Mouse (Mus musculus) lung, embryonic 15.5 days (tissue): ENCODE measurements around the gene Gnaq. TPM values are rescaled to one million over a fixed set of nuclear protein-coding genes. Genes with fewer than 3 reads are reported as not detected.

ENCODE experiments used
- ATAC-seq: fragments of 200-750 bp; cut with Nextera tagmentation; 2 replicates; pipeline ENCODE4 v1.8.0; 2017; ENCODE audit warnings: moderate number of reproducible peaks, borderline replicate concordance; ENCODE audit not compliant: low FRiP score, low TSS enrichment; ENCODE audit errors: extremely low read depth
- H3K27ac ChIP-seq: fragments of 300-500 bp; sonication (generic); 2 replicates; pipeline ENCODE4 v1.5.1; 2015; ENCODE audit warnings: moderate library complexity, mild to moderate bottlenecking, inconsistent platforms
- H3K27me3 ChIP-seq: fragments of 300-500 bp; sonication (generic); 2 replicates; pipeline ENCODE4 v1.6.1; 2015; ENCODE audit warnings: inconsistent platforms
- H3K36me3 ChIP-seq: fragments of 300-500 bp; sonication (generic); 2 replicates; pipeline ENCODE4 v1.6.1; 2015; ENCODE audit warnings: inconsistent platforms
- H3K4me1 ChIP-seq: fragments of 300-500 bp; sonication (generic); 2 replicates; pipeline ENCODE4 v1.6.1; 2015; ENCODE audit warnings: inconsistent platforms
- H3K4me2 ChIP-seq: fragments of 300-500 bp; sonication (generic); 2 replicates; pipeline ENCODE4 v1.6.1; 2015; ENCODE audit warnings: inconsistent platforms, mild to moderate bottlenecking, moderate library complexity
- H3K4me3 ChIP-seq: fragments of 300-500 bp; sonication (generic); 2 replicates; pipeline ENCODE4 v1.5.1; 2015; ENCODE audit warnings: mild to moderate bottlenecking, inconsistent platforms
- H3K9ac ChIP-seq: fragments of 300-500 bp; sonication (generic); 2 replicates; pipeline ENCODE4 v1.6.1; 2015; ENCODE audit warnings: inconsistent platforms
- H3K9me3 ChIP-seq: fragments of 300-500 bp; sonication (generic); 2 replicates; pipeline ENCODE4 v1.6.1; 2016; ENCODE audit warnings: inconsistent platforms
- WGBS: fragments of 180-500 bp; shearing (Covaris S2); methylation state at CpG from one replicate; pipeline ENCODE4 v1.1.7; 2015; 5-methylcytosine and 5-hydroxymethylcytosine counted together
- polyA plus RNA-seq: library from polyadenylated mRNA; unstranded; fragments of >200 nt; fragmentation: Nextera tagmentation; extraction: Ambion mirVana; gene quantifications from 2 replicates; pipeline ENCODE4 v1.2.1, GENCODE M21; 2015

The Gnaq gene
- polyA plus RNA-seq, 1 experiment from 2014 or later, result 34.3 TPM

GRCm38 (mm10) chr19:16176426-16176825, 43.8 kb downstream of the Gnaq start:
- peak overlapping the region; percentile 81 for H3K27ac ChIP-seq
- no peak for ATAC-seq
- H3K36me3 ChIP-seq, result no peaks in the 10 kb centered on the region
- WGBS, result 25% methylated on average over 5 of the region's 5 CpGs
- H3K4me1 ChIP-seq, result peaks cover 53% of the 10 kb centered on the region
- H3K4me2 ChIP-seq, result peak overlapping the region; percentile 37
- H3K4me3 ChIP-seq, result no peak overlapping the region
- H3K9me3 ChIP-seq, result no peaks in the 10 kb centered on the region
- no peak overlapping the region for H3K9ac ChIP-seq
- H3K27me3 ChIP-seq, result no peaks in the 10 kb centered on the region

DNA sequence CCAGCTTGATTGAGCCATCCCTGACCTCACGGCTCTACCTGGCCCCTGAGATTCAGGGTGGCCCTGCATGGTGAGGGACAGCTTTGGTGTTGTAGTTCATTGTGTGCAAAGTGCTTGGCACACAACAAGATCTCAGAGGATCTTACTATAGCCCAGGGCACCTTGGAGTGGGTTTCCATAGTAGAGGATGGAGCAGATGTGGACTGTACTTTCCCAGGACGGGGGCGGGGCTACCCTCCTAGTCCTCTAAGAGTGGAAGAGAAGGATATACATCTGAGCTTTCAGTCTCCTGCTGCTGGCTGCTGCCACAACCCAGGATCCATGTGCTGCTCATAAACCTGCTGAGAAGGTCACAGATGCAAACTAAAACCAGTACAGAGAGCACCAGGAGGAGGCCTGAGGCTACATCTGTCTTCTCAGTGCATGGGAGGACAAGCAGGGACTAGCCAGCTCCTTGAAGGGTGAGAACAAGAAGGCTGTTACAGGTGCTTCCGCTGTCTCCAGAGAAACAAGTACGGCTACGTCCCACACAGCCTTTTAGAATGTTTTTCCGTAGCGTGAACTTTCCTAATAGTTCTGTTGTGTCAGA, 44.6 kb downstream of the Gnaq start:
- H3K27ac ChIP-seq, result peak overlapping the region; percentile 81
- ATAC-seq, result no peak
- peaks cover 61% of the 10 kb centered on the region for H3K4me1 ChIP-seq
- H3K4me2 ChIP-seq, result peak overlapping the region; percentile 37; the same call in 1 of the 2 replicates
- 73% methylated on average over 8 of the region's 8 CpGs for WGBS
- H3K9me3 ChIP-seq, result no peaks in the 10 kb centered on the region
- H3K9ac ChIP-seq, result no peak overlapping the region
- no peak overlapping the region for H3K4me3 ChIP-seq
- H3K27me3 ChIP-seq, result no peaks in the 10 kb centered on the region
- no peaks in the 10 kb centered on the region for H3K36me3 ChIP-seq

DNA sequence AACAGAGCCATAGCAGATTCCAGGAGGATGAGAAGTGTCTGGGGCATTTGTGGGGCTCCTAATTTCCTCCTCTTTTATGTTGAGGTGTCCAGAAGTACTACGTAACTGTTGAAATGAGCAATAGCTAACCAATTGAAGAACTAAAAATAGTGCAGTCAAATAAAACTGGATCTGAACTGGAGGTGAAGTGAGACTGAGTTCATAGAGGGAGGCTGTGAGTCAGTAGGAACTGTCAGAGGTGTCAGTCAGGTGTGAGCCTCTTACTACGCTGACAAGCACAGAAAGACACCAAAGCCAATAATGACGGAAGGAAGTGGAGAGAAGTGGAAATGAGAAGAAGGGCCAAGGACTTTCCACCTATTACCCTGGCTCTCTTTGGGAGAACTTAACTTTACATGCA, 48.6 kb downstream of the Gnaq start:
- peaks cover 45% of the 10 kb centered on the region for H3K4me1 ChIP-seq

DNA sequence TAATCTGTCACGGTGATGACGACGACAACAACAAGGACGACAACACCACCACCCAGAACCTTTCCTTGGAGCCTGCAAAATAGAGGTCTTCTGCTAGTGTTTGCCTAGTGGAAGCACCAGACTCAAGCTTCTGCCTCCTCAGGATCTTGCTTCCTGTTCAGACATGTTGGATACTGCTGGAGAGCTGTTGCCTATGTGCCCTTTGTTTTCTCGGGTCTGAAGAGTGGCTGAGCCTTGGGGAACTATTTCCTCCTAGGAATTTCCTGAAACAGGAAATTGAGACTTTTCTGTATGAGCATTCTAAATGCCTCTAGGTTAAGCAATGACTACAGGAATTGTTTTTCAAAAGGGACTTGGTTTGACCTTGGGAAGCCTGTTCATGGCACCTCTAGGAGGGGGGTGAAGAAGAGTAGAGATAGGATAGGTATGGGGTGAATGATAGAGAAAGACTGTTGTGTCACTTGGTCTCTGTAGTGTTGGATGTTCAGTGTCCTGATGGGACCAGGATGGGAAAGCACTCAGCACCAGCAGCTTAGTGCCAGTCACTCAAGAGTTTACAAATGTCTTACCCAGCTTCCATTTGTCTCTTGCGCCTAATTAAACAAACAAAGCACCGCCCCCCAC, 49.3 kb downstream of the Gnaq start:
- 0 out of 2 replicates have a peak, but pooled peaks have one; percentile 46 for ATAC-seq
- Histone ChIP-seq H3K27ac (peak overlapping the region; percentile 58), H3K27me3 (no peaks in the 10 kb centered on the region), H3K9ac (no peak overlapping the region), H3K4me1 (peaks cover 41% of the 10 kb centered on the region), H3K9me3 (no peaks in the 10 kb centered on the region), H3K36me3 (no peaks in the 10 kb centered on the region), H3K4me3 (no peak overlapping the region), H3K4me2 (no peak overlapping the region)
- WGBS, result 65% methylated on average over 7 of the region's 7 CpGs

More for the DNA sequence above, 48.6 kb downstream of the Gnaq start:
- no peaks in the 10 kb centered on the region for H3K27me3 ChIP-seq
- H3K9me3 ChIP-seq, result no peaks in the 10 kb centered on the region
- no peak overlapping the region for H3K4me2 ChIP-seq
- no peak overlapping the region for H3K4me3 ChIP-seq
- 45% methylated on average over 3 of the region's 3 CpGs for WGBS
- no peaks in the 10 kb centered on the region for H3K36me3 ChIP-seq
- H3K27ac ChIP-seq, result peak overlapping the region; percentile 58
- H3K9ac ChIP-seq, result no peak overlapping the region
- ATAC-seq, result no peak

GRCm38 (mm10) chr19:16183592-16184365, 51.1 kb downstream of the Gnaq start:
- no peak for ATAC-seq
- WGBS, result 77% methylated on average over 10 of the region's 10 CpGs
- H3K4me1 ChIP-seq, result peaks cover 35% of the 10 kb centered on the region

DNA sequence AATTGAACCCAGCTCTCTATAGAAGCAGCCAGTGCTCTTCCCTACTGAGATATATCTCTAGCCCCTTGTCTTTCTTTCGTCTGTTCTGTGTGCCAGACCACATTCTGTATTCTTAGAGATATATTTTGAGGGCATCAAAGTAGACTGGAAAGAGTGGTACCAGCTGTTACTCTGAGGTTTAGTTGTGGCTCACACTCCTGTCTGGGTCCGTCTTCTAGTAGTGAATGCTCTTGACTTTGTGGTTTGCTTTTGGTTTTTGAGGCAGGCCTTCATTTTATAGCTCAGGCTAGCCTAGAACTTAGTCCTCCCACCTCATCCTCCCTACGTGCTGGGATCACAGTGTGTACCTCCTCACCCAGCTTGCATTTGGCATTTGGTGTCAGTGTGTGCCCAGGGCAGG, 54.4 kb downstream of the Gnaq start:
- no peak for ATAC-seq
- Histone ChIP-seq H3K4me3 (no peak overlapping the region), H3K36me3 (no peaks in the 10 kb centered on the region), H3K4me1 (peaks cover 24% of the 10 kb centered on the region), H3K4me2 (no peak overlapping the region), H3K9me3 (no peaks in the 10 kb centered on the region), H3K27me3 (no peaks in the 10 kb centered on the region), H3K9ac (no peak overlapping the region), H3K27ac (no peak overlapping the region)
- 59% methylated on average over 3 of the region's 3 CpGs for WGBS

More at GRCm38 (mm10) chr19:16183592-16184365, 51.1 kb downstream of the Gnaq start:
- Histone ChIP-seq H3K27ac (no peak overlapping the region), H3K9me3 (no peaks in the 10 kb centered on the region), H3K4me2 (no peak overlapping the region), H3K27me3 (no peaks in the 10 kb centered on the region), H3K9ac (no peak overlapping the region), H3K36me3 (no peaks in the 10 kb centered on the region), H3K4me3 (no peak overlapping the region)

GRCm38 (mm10) chr19:16187952-16188351, 55.3 kb downstream of the Gnaq start:
- no peaks in the 10 kb centered on the region for H3K27me3 ChIP-seq
- H3K9ac ChIP-seq, result no peak overlapping the region
- H3K4me1 ChIP-seq, result peaks cover 19% of the 10 kb centered on the region
- WGBS, result 44% methylated on average over 2 of the region's 2 CpGs
- no peaks in the 10 kb centered on the region for H3K36me3 ChIP-seq
- H3K4me3 ChIP-seq, result no peak overlapping the region
- H3K9me3 ChIP-seq, result no peaks in the 10 kb centered on the region
- no peak overlapping the region for H3K27ac ChIP-seq
- ATAC-seq, result no peak
- H3K4me2 ChIP-seq, result no peak overlapping the region

DNA sequence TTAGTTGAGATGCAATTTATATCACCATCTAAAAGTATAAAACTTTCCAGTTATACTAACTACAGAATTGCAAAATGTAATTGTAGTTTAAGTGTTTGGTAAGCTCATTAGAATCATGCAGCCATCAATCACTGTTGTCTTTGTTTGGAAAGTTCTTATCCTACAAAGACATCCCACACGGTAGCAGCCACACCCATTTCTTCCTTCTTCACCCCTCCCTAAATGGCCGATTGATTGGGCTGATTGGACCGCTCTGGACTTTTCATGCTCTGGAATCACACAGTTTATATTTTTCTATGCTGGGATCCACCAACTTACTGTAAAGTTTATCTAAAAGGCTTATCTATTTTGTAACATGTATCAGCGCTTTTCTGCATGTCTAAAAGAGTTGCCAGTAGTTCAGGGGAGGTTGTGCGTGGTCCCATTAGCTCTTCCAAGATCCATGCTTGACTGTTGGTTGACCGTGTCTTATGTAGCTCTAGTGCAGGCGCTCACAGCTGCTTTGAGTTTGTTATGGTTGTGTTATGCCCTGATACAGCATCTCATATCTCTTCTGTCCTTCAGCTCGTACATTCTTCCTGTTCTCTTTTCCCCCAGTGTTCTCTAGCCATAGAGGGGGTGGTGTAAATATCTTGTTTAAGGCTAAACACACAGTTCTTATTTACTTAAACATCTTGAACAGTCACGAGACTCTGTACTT, 56.6 kb downstream of the Gnaq start:
- WGBS, result 56% methylated on average over 9 of the region's 9 CpGs
- H3K4me2 ChIP-seq, result no peak overlapping the region
- H3K4me3 ChIP-seq, result no peak overlapping the region
- H3K27ac ChIP-seq, result no peak overlapping the region
- no peaks in the 10 kb centered on the region for H3K9me3 ChIP-seq
- no peaks in the 10 kb centered on the region for H3K27me3 ChIP-seq
- peaks cover 19% of the 10 kb centered on the region for H3K4me1 ChIP-seq
- H3K36me3 ChIP-seq, result no peaks in the 10 kb centered on the region
- no peak overlapping the region for H3K9ac ChIP-seq
- ATAC-seq, result no peak

GRCm38 (mm10) chr19:16198162-16198561, 65.5 kb downstream of the Gnaq start:
- Histone ChIP-seq H3K27me3 (no peaks in the 10 kb centered on the region), H3K36me3 (no peaks in the 10 kb centered on the region), H3K4me1 (peaks cover 13% of the 10 kb centered on the region; the same call in 1 of the 2 replicates), H3K9me3 (no peaks in the 10 kb centered on the region), H3K27ac (no peak overlapping the region), H3K4me3 (no peak overlapping the region), H3K4me2 (no peak overlapping the region), H3K9ac (no peak overlapping the region)
- 72% methylated on average over 3 of the region's 3 CpGs for WGBS
- ATAC-seq, result peak; percentile 64; the same call in 1 of the 2 replicates

- Histone ChIP-seq H3K9ac (no peak overlapping the region), H3K36me3 (no peaks in the 10 kb centered on the region), H3K9me3 (no peaks in the 10 kb centered on the region), H3K4me1 (peaks cover 27% of the 10 kb centered on the region), H3K27me3 (no peaks in the 10 kb centered on the region), H3K4me3 (no peak overlapping the region), H3K4me2 (no peak overlapping the region), H3K27ac (no peak overlapping the region)
- no peak for ATAC-seq
- WGBS, result 77% methylated on average over 2 of the region's 2 CpGs
Measured at GRCm38 (mm10) chr19:16201356-16201755, 68.7 kb downstream of the Gnaq start.

DNA sequence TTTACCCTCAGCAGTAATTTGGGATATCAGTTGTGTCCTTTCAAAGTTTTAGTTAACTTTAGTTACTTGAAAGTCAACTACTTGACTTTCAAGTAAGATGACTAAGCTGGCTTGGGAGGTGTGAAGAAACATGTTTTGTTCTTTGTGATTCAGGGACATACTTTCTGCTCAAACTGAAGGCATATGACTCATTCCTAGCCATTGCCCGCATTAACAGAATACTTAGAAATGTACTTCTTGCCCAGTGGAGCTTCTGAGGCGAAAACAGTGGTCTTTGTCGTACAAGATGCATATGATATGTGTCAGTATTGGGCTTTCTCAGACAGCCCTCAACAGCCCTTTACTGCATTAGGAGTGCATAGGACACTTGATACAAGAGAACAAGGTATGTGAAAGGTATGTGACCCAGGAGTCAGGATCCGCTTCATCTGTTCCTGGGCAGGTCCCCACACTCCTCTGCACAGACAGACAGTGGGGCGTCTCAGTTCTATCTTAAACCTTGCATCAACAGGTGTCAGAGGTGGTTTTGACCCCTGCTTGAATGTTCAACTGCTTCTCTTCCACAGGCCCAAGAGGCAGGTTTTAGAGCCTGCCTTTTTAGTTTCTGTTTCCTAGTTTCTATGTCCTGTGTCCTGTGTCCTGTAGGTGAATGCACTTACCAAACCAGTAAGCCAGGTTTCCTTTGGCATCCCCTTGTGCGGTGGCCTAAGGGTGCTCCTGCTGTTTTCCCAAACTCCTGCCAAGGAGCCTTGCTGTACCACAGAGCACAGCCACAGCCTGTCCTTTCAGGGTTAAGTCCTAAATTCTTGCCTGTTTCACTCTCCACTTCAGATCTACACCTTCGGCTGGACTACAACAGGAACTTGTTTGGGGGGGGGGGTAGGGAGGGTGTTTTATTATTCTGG, 72.4 kb downstream of the Gnaq start:
- Histone ChIP-seq H3K27me3 (no peaks in the 10 kb centered on the region), H3K9ac (no peak overlapping the region), H3K36me3 (no peaks in the 10 kb centered on the region), H3K4me3 (no peak overlapping the region), H3K9me3 (no peaks in the 10 kb centered on the region), H3K4me2 (no peak overlapping the region), H3K27ac (peak overlapping the region; percentile 47; the same call in 1 of the 2 replicates), H3K4me1 (peaks cover 23% of the 10 kb centered on the region)
- WGBS, result 53% methylated on average over 7 of the region's 7 CpGs
- ATAC-seq, result no peak; the same call in 1 of the 2 replicates
